Mouse (Mus musculus) lung, postnatal 0 days (tissue): Measurements from ENCODE around the gene Fam171b.

Experiments
- CTCF ChIP-seq: IDR thresholded peaks from 2 replicates; pipeline ENCODE4 v1.5.1; 2016; ENCODE audit warnings: antibody characterized with exemption, mild to moderate bottlenecking
- EP300 ChIP-seq: IDR thresholded peaks from 2 replicates; pipeline ENCODE4 v1.6.1; 2016; ENCODE audit warnings: antibody characterized with exemption, mild to moderate bottlenecking, control low read depth

DNA sequence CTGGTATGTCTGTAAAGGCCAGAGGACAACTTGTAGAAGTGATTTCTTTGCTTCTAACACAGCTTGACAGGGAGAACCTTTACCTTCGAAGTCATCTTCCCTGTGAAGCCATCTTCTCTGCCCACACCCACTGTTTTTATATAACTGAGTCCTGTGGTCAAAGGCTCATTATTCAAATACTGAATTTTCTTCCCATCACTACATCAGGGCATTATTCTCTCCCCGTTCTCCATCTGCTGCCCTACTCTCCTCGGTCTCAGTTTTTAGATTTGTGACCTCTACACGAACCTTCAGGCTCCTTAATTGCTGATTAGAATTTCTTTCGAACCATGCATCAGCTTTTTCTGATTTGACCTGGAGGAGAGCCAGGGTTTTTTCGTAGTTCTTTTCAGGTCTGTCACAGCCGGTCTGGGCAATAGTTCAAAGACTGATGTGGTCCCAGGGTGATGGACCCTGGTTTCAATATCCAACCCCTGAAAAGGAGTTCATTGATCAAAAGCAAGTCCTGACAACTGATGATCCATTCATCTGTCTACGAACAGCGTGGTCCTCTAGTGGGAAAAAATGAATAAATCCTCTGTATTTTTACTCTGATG is 14.4 kb upstream of the Fam171b start:
- no peak for TF ChIP-seq EP300
- no peak for TF ChIP-seq CTCF
